Mouse (Mus musculus) E14TG2a.4 (cell line): ENCODE measurements around the gene Tanc2.

Source experiments
- CTCF ChIP-seq: conservative IDR thresholded peaks from 2 replicates; pipeline ENCODE4 v1.5.1; 2014; ENCODE audit warnings: low read length
- POU5F1 ChIP-seq: IDR thresholded peaks from 2 replicates; pipeline ENCODE4 v1.6.1; 2014; ENCODE audit warnings: low read length, borderline replicate concordance

- TF ChIP-seq CTCF (no peak), POU5F1 (no peak)
Observed at GRCm38 (mm10) chr11:105899151-105899550, 309.4 kb downstream of the Tanc2 start.
